Mouse (Mus musculus) stomach, postnatal 0 days (tissue): ENCODE results near the gene Btd. TPM values are rescaled to one million over a fixed set of nuclear protein-coding genes. Genes with fewer than 3 reads are reported as not detected.
A peak's percentile ranks its signal among the peaks of the same experiment; 100 is the strongest.

ENCODE experiments used
- ATAC-seq: fragments of 200-750 bp; cut with Nextera tagmentation; 2 replicates; pipeline ENCODE4 v1.8.0; 2017; ENCODE audit not compliant: low FRiP score, low TSS enrichment
- DNase-seq: peaks from one replicate; pipeline ENCODE4 v3.0.0-alpha.2; 2016; ENCODE audit warnings: low spot score
- H3K27ac ChIP-seq: fragments of 300-500 bp; sonication (generic); replicated peaks from 2 replicates; pipeline ENCODE4 v1.5.1; 2014; ENCODE audit warnings: mild to moderate bottlenecking, control low read depth
- H3K27me3 ChIP-seq: fragments of 300-500 bp; sonication (generic); 2 replicates; pipeline ENCODE4 v1.6.1; 2014; ENCODE audit warnings: low read length; ENCODE audit not compliant: control insufficient read depth, insufficient read depth
- H3K36me3 ChIP-seq: fragments of 300-500 bp; sonication (generic); 2 replicates; pipeline ENCODE4 v1.6.1; 2014; ENCODE audit warnings: low read length, mixed read lengths; ENCODE audit not compliant: control insufficient read depth, insufficient read depth
- H3K4me1 ChIP-seq: fragments of 300-500 bp; sonication (generic); replicated peaks from 2 replicates; pipeline ENCODE4 v1.6.1; 2014; ENCODE audit warnings: antibody characterized with exemption; ENCODE audit not compliant: control insufficient read depth, insufficient read depth
- H3K4me2 ChIP-seq: fragments of 300-500 bp; sonication (generic); replicated peaks from 2 replicates; pipeline ENCODE4 v1.6.1; 2014; ENCODE audit warnings: low read depth, mild to moderate bottlenecking, control low read depth, moderate library complexity
- H3K4me3 ChIP-seq: fragments of 300-500 bp; sonication (generic); 2 replicates; pipeline ENCODE4 v1.5.1; 2014; ENCODE audit warnings: low read depth, low read length, control low read depth
- H3K9ac ChIP-seq: fragments of 300-500 bp; sonication (generic); 2 replicates; pipeline ENCODE4 v1.6.1; 2014; ENCODE audit warnings: mild to moderate bottlenecking, low read length, control low read depth, mixed read lengths
- H3K9me3 ChIP-seq: fragments of 300-500 bp; sonication (generic); 2 replicates; pipeline ENCODE4 v1.6.1; 2016; ENCODE audit warnings: low read length; ENCODE audit not compliant: control insufficient read depth
- CTCF ChIP-seq: IDR thresholded peaks from 2 replicates; pipeline ENCODE4 v1.5.1; 2016; ENCODE audit warnings: antibody characterized with exemption, low read depth, mild to moderate bottlenecking, moderate library complexity
- EP300 ChIP-seq: optimal IDR thresholded peaks from 2 replicates; pipeline ENCODE3; 2016; ENCODE audit warnings: antibody characterized with exemption
- WGBS: fragments of 180-500 bp; shearing (Covaris S2); extraction: QIAGEN DNeasy Blood & Tissue Kit; methylation state at CpG from one replicate; pipeline ENCODE4 v1.1.7; 2014; 5-methylcytosine and 5-hydroxymethylcytosine counted together
- polyA plus RNA-seq: library from polyadenylated mRNA; unstranded; fragments of >200 nt; fragmentation: Nextera tagmentation; extraction: Ambion mirVana; gene quantifications from 2 replicates; pipeline ENCODE4 v1.2.1, GENCODE M21; 2015

The Btd gene
- polyA plus RNA-seq, 1 experiment from 2014 or later, result 17.5 TPM

- no peak for ATAC-seq
- no peak overlapping the region for H3K9ac ChIP-seq
- WGBS, result 53% methylated on average over 7 of the region's 7 CpGs
These were observed 15.6 kb downstream of the Btd start for GRCm38 (mm10) chr14:31656386-31656785.

GRCm38 (mm10) chr14:31656857-31657645 lies 16.2 kb downstream of the Btd start:
- DNase-seq (peak; percentile 71), ATAC-seq (no peak)
- no peaks in the 10 kb centered on the region for H3K27me3 ChIP-seq
- H3K9ac ChIP-seq, result no peak overlapping the region
- H3K4me3 ChIP-seq, result no peak overlapping the region
- no peaks in the 10 kb centered on the region for H3K9me3 ChIP-seq
- no peak overlapping the region for H3K27ac ChIP-seq
- 17% methylated on average over 5 of the region's 5 CpGs for WGBS
- TF ChIP-seq CTCF (peak; percentile 93), EP300 (no peak)
- H3K4me2 ChIP-seq, result no peak overlapping the region
- H3K36me3 ChIP-seq, result no peaks in the 10 kb centered on the region
- H3K4me1 ChIP-seq, result peaks cover 7% of the 10 kb centered on the region

More at GRCm38 (mm10) chr14:31656386-31656785, 15.6 kb downstream of the Btd start:
- no peaks in the 10 kb centered on the region for H3K27me3 ChIP-seq
- peaks cover 7% of the 10 kb centered on the region for H3K4me1 ChIP-seq
- DNase-seq, result no peak
- no peak overlapping the region for H3K4me2 ChIP-seq
- no peak overlapping the region for H3K4me3 ChIP-seq
- H3K9me3 ChIP-seq, result no peaks in the 10 kb centered on the region
- no peak for TF ChIP-seq CTCF
- no peak for TF ChIP-seq EP300
- no peaks in the 10 kb centered on the region for H3K36me3 ChIP-seq
- no peak overlapping the region for H3K27ac ChIP-seq

GRCm38 (mm10) chr14:31658126-31658680 lies 17.4 kb downstream of the Btd start:
- 86% methylated on average over 8 of the region's 8 CpGs for WGBS
- Histone ChIP-seq H3K9ac (no peak overlapping the region), H3K4me1 (peaks cover 18% of the 10 kb centered on the region), H3K27ac (no peak overlapping the region), H3K4me3 (no peak overlapping the region), H3K27me3 (no peaks in the 10 kb centered on the region), H3K9me3 (no peaks in the 10 kb centered on the region), H3K4me2 (no peak overlapping the region), H3K36me3 (no peaks in the 10 kb centered on the region)
- no peak for TF ChIP-seq EP300
- no peak for TF ChIP-seq CTCF
- ATAC-seq, result no peak
- no peak for DNase-seq

GRCm38 (mm10) chr14:31659501-31660181 lies 18.8 kb downstream of the Btd start:
- Histone ChIP-seq H3K27me3 (no peaks in the 10 kb centered on the region), H3K36me3 (no peaks in the 10 kb centered on the region), H3K4me2 (no peak overlapping the region), H3K27ac (peak overlapping the region; percentile 99), H3K9ac (no peak overlapping the region), H3K9me3 (no peaks in the 10 kb centered on the region), H3K4me1 (peaks cover 25% of the 10 kb centered on the region), H3K4me3 (no peak overlapping the region)
- DNase-seq (no peak), ATAC-seq (peak; percentile 14; the same call in 1 of the 2 replicates)
- no peak for TF ChIP-seq CTCF
- no peak for TF ChIP-seq EP300
- 40% methylated on average over 10 of the region's 10 CpGs for WGBS

GRCm38 (mm10) chr14:31660312-31661093 lies 19.7 kb downstream of the Btd start:
- WGBS, result 59% methylated on average over 7 of the region's 7 CpGs

More at GRCm38 (mm10) chr14:31660312-31661093, 19.7 kb downstream of the Btd start:
- no peak for DNase-seq
- TF ChIP-seq EP300 (no peak), CTCF (no peak)
- Histone ChIP-seq H3K9me3 (no peaks in the 10 kb centered on the region), H3K27me3 (no peaks in the 10 kb centered on the region), H3K4me3 (no peak overlapping the region), H3K4me1 (peaks cover 27% of the 10 kb centered on the region), H3K36me3 (no peaks in the 10 kb centered on the region), H3K27ac (peak overlapping the region; percentile 99), H3K9ac (no peak overlapping the region), H3K4me2 (no peak overlapping the region)
- no peak for ATAC-seq
